Mouse (Mus musculus): ENCODE measurements around the gene Tnni3k.

DNA sequence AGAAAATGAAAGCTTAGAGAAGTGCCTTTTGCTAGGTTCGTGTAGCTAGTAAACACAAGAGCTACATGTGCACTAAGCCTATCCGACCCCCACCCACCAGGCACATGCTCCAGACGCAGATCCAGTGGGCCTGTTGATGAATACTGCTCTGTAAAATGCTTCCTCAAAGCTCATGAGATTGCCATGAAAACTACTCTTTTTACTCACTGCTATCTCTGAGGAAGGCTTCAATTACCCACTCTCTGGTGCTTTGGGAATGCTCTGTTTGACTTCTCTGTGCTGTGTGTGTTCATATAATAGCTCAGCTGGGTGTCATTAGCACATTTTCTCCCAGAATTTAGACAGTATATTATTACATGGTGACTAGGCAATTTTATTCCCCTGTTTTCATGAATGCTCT lies 297.1 kb downstream of the Tnni3k start:
- TF ChIP-seq NRF1 (IDR thresholded peaks at IDR 0.05; ENCODE audit: low read depth, low read length) (no peak), HCFC1 (IDR thresholded peaks at IDR 0.05; ENCODE audit: low read depth, low read length) (no peak), ZNF384 (IDR thresholded peaks at IDR 0.05; ENCODE audit: low read depth, low read length) (no peak), POLR2A (IDR thresholded peaks at IDR 0.05; ENCODE audit: low read depth, low read length) (no peak), KAT2A (IDR thresholded peaks at IDR 0.05; ENCODE audit: insufficient replicate concordance, low read length) (no peak), NELFE (IDR thresholded peaks at IDR 0.05; ENCODE audit: low read depth, low read length) (no peak), MAZ (IDR thresholded peaks at IDR 0.05; ENCODE audit: low read depth, low read length) (no peak), CTCF (conservative IDR thresholded peaks at IDR 0.05 in 1 of 2, IDR thresholded peaks at IDR 0.05 in 1 of 2; ENCODE audit: low read depth in 2 of 2, low read length in 2 of 2) (no peak), E2F4 (IDR thresholded peaks at IDR 0.05; ENCODE audit: insufficient replicate concordance, low read depth, low read length) (no peak), ETS1 (conservative IDR thresholded peaks at IDR 0.05; ENCODE audit: low read depth, low read length) (no peak), EP300 (IDR thresholded peaks at IDR 0.05; ENCODE audit: low read length) (no peak), CHD2 (IDR thresholded peaks at IDR 0.05; ENCODE audit: low read length) (no peak)
